Mouse (Mus musculus): ENCODE data around the gene Serhl.

GRCm38 (mm10) chr15:83083530-83083929 lies 5.8 kb upstream of the Serhl start:
- TF ChIP-seq POLR2A (IDR thresholded peaks at IDR 0.05; ENCODE audit: insufficient read depth, low read depth, low read length): no peak
- TF ChIP-seq CTCF (IDR thresholded peaks at IDR 0.05): no peak
- no peak for TF ChIP-seq EP300 (IDR thresholded peaks at IDR 0.05; ENCODE audit: insufficient read depth, low read depth, low read length)

Data from heart, adult 2 months (tissue).